Mouse (Mus musculus) embryonic facial prominence, embryonic 10.5 days (tissue): ENCODE results near the gene Pah. TPM values are rescaled to one million over a fixed set of nuclear protein-coding genes. Genes with fewer than 3 reads are reported as not detected.

Source experiments
- DNase-seq: peaks from one replicate; pipeline ENCODE4 v3.0.0-alpha.2; 2017; ENCODE audit warnings: low spot score
- H3K27ac ChIP-seq: fragments of 300-500 bp; sonication (generic); replicated peaks from 2 replicates; pipeline ENCODE4 v1.5.1; 2016; ENCODE audit warnings: mild to moderate bottlenecking
- H3K27me3 ChIP-seq: fragments of 300-500 bp; sonication (generic); replicated peaks from 2 replicates; pipeline ENCODE4 v1.6.1; 2016; ENCODE audit warnings: low read depth, mild to moderate bottlenecking; ENCODE audit not compliant: poor library complexity, severe bottlenecking
- H3K36me3 ChIP-seq: fragments of 300-500 bp; sonication (generic); replicated peaks from 2 replicates; pipeline ENCODE4 v1.6.1; 2016; ENCODE audit warnings: mild to moderate bottlenecking, moderate library complexity
- H3K4me1 ChIP-seq: fragments of 300-500 bp; sonication (generic); 2 replicates; pipeline ENCODE4 v1.6.1; 2016
- H3K4me3 ChIP-seq: fragments of 300-500 bp; sonication (generic); 2 replicates; pipeline ENCODE4 v1.5.1; 2016; ENCODE audit warnings: mild to moderate bottlenecking, moderate library complexity
- H3K9me3 ChIP-seq: fragments of 300-500 bp; sonication (generic); 2 replicates; pipeline ENCODE4 v1.6.1; 2016; ENCODE audit warnings: mild to moderate bottlenecking
- WGBS: fragments of 180-500 bp; shearing (Covaris S2); methylation state at CpG from one replicate; pipeline ENCODE4 v1.1.7; 2016; 5-methylcytosine and 5-hydroxymethylcytosine counted together
- polyA plus RNA-seq: library from polyadenylated mRNA; unstranded; fragments of >200 nt; fragmentation: Nextera tagmentation; extraction: Ambion mirVana; gene quantifications from 2 replicates; pipeline ENCODE4 v1.2.1, GENCODE M21; 2016

The Pah gene
- polyA plus RNA-seq, result not detected in 2 replicates

DNA sequence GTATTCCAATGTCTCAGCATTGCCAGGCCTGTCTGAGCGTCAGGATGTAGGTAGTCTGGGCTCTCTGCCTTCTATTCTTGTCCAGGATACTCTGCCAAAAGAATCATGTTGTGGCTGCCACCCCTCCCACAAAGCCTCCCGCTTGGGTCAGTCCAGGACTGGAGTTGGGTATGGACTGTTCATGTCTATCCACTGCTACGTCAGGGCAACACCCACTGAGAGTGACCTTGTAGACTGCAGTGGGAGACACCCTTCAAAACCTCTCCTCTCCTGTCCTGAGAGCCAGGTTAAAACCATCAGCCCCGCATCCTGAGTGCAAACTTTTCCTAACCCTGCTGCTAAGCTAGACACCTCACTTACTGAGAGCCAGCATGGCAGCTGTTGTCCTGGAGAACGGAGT lies at the start of gene Pah:
Pah (plus strand) TSS at position 150 of the 400 bp plus-strand sequence.
- Histone ChIP-seq H3K4me3 (no peak within 1 kb of the TSS), H3K36me3 (no peaks in the 10 kb centered on the region), H3K4me1 (no peaks in the 10 kb centered on the region), H3K27me3 (no peaks in the 10 kb centered on the region), H3K9me3 (no peaks in the 10 kb centered on the region), H3K27ac (no peak within 1 kb of the TSS)
- no peak for DNase-seq
- WGBS, result 88% methylated on average over 5 of the region's 5 CpGs

DNA sequence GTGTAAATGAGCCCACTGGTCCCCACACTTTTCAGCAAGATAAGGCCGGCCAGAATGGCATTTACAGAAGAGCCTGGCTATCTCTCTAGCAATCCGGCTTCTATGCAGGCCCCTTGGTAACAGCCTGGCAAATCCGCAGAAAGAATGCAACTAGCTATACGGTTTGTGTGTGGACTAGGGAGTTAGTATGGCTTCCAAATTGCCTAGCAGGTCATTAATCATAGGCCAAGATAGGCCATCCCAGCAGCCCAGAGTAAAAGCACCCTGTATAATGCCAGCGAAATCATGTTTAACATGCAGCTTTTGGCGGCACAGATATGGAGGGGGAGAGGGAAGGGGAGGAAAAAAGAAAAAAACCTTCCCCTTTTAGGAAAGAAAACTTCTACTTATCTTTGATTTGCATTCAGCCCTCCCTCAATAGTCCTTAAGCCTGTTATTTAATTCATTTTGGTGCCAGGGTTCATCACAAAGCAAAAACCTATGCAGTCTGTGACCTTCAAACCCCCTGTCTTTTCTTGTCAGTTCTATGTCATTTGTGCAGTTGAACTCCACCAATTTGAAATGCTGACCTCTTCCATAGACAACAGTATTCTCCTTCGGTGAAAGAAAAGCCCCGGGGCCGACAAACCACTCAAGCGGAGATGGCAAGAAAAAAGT lies 48.0 kb upstream of the Pah start:
- no peaks in the 10 kb centered on the region; the same call in 1 of the 2 replicates for H3K4me1 ChIP-seq
- no peak overlapping the region for H3K4me3 ChIP-seq
- no peaks in the 10 kb centered on the region for H3K9me3 ChIP-seq
- no peak for DNase-seq
- WGBS, result 66% methylated on average over 10 of the region's 10 CpGs
- H3K27ac ChIP-seq, result no peak overlapping the region
- H3K27me3 ChIP-seq, result no peaks in the 10 kb centered on the region; the same call in 1 of the 2 replicates
- no peaks in the 10 kb centered on the region for H3K36me3 ChIP-seq

DNA sequence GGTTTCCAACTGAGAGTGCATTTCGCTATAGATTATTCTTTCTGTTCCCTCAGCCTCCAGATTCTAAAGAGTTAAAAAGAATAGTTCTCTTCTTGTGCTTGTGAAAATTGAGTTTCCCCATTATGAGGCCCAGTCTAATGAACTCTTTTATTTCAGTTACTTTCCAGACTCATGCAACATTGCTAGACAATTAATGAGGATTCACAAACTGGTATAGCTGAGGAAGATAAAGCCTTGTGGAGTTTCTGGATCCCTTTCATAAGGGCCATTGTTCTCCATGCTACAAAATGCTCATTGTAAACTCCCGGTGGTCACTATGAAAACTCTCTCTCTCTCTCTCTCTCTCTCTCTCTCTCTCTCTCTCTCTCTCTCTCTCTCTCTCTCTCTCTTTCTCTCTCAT lies 46.6 kb upstream of the Pah start:
- WGBS, result 62% methylated on average over 2 of the region's 2 CpGs
- H3K36me3 ChIP-seq, result no peaks in the 10 kb centered on the region
- no peaks in the 10 kb centered on the region; the same call in 1 of the 2 replicates for H3K27me3 ChIP-seq
- no peak overlapping the region for H3K4me3 ChIP-seq
- no peaks in the 10 kb centered on the region; the same call in 1 of the 2 replicates for H3K4me1 ChIP-seq
- H3K9me3 ChIP-seq, result no peaks in the 10 kb centered on the region
- DNase-seq, result no peak
- no peak overlapping the region for H3K27ac ChIP-seq

DNA sequence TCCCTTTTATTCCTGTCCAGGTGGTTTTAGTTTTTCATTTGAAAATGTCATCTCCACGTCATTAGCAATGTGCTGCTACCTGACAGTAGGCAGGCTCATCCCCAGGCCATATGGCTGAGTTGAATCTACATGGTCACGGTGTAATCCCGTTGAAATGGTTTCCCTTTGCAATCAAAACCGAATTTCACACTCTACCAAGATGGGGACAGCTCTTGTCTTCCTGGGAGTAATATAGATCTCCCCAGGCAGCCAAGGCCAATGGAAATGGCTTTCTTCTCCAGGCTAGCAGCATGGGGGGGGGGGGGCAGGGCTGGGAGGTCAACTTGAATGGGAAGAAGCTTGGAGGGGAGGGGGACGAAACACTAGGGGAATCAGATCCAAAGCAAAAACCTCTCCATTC lies 43.7 kb upstream of the Pah start:
- H3K36me3 ChIP-seq, result no peaks in the 10 kb centered on the region
- peaks cover 19% of the 10 kb centered on the region for H3K27me3 ChIP-seq
- 65% methylated on average over 5 of the region's 5 CpGs for WGBS
- H3K4me3 ChIP-seq, result no peak overlapping the region
- no peaks in the 10 kb centered on the region; the same call in 1 of the 2 replicates for H3K4me1 ChIP-seq
- no peak for DNase-seq
- no peak overlapping the region for H3K27ac ChIP-seq
- no peaks in the 10 kb centered on the region for H3K9me3 ChIP-seq

DNA sequence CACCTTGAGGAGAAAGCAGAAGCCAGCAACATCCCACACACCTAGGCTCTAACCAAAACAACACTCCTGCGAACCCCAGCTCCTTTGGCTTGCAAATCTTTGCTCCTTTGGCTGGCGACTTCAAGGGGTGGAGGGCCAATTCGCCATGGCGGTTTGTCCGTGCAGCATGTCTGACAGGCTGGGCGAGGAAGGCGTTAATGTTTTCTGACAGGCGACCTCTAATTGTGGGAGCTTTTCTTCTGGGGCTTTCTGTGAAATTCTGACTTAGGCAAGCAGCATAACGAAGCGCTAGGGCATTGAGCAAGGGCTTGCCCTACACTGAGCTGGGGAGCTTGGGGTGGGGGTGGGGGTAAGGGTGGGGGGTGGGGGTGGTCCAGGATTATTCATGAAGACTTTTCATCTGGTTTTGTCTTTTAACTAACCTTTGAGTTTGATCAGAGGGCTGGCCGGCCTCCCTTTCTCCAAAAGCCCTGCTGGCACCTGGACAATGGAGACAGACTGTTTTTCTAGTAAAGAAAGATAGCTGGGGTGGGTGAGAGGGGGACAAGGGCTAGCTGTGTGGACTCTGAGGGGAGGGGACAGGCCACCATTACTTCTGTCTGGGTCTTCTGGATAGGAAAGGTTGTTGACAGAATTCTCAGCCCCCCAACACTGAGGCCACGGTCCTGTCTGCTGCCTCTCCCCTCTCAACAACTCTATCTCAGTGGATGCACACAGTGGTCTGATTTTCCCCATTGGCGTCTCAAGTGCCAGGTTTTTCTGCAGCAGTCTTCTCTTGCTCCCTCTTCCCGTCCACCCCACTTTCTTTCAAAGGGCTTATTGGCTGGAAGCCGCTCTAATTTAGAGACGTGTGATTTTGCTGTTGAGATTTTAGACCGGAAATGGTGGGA lies 36.5 kb upstream of the Pah start:
- Histone ChIP-seq H3K4me1 (peaks cover 33% of the 10 kb centered on the region), H3K36me3 (no peaks in the 10 kb centered on the region), H3K27me3 (peaks cover 81% of the 10 kb centered on the region), H3K4me3 (peak overlapping the region; percentile 48), H3K27ac (no peak overlapping the region), H3K9me3 (no peaks in the 10 kb centered on the region)
- DNase-seq, result peak; percentile 24
- WGBS, result 1% methylated on average over 17 of the region's 17 CpGs

DNA sequence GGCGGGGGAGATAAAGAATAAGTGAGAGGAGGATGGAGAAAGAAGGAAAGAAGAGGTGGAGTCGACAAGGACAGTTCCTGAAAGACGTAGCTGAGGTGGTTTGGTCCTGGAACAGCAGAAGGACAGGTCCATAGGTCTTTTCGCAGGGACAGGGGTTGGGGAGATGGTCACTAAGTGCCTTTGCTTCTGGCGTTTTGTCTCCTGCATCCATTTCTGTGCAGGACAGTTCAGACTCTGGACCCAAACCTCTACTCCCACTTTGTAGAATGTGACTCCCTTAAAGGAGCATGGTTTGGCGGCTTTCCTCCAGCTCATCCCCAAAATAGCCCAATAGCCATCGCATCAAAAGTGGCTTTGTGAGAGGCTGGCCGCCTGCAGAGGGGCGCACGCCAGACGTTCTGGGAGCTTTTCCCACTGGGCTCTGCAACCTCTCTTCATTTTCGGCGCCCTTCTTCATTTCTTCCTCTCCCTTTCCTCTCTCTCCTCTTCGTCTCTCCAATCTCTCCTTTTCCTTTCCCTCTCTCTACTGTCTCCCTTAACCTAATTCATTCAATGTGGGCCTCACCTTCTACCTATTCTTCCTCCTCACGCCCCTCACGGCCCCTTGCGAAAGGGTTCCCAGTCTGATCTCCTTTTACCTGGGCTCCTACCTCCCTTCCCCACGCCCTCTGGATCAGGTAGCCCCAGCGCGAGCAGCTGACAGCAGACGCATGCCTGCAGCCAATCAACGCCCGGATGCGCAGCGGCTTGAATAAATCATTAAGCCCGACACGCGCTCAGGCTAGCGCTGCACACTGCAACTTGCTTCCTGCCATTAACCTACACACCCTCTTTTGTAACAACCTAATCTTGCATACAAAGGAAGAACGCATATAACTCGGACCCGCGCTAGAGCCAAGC lies 35.6 kb upstream of the Pah start:
- no peaks in the 10 kb centered on the region for H3K9me3 ChIP-seq
- peaks cover 33% of the 10 kb centered on the region for H3K4me1 ChIP-seq
- no peaks in the 10 kb centered on the region for H3K36me3 ChIP-seq
- peaks cover 90% of the 10 kb centered on the region for H3K27me3 ChIP-seq
- peak overlapping the region; percentile 48 for H3K4me3 ChIP-seq
- no peak overlapping the region for H3K27ac ChIP-seq
- peak; percentile 63 for DNase-seq
- WGBS, result 2% methylated on average over 33 of the region's 33 CpGs

DNA sequence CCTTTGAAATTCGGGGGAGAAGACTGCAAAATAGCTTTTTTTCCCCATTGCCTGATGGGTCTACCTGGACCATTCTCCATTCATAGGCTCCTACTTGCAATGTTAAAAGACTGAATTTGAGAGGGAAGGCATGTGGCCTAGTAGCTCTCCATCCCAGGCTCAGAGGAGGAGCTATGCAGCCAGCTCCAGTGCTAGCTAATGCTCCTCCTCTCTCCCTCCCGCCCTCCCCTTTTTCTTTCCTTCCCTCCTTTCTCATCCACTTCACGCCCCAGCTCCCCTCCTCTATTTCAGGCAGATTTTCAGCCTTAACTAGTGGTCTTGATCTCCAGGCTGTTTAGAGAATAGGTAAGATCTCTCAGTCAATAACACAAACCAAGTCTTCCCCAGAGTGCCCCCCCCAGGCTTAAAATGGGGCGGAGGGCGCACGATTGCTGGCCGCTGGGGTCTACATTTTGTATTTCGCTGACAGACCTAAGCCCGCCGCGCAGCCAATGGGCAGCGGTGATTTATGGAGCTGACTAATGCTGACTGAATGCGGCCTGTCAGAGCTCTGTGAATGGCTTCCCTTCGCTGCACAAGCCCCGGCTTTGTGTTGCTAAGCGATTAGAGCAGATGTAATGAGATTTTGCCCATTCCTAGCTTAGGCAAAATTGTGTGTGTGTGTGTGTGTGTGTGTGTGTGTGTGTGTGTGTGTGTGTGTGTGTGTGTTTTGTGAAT lies 33.0 kb upstream of the Pah start:
- Histone ChIP-seq H3K4me3 (peak overlapping the region; percentile 35; the same call in 1 of the 2 replicates), H3K27ac (no peak overlapping the region), H3K27me3 (peaks cover 95% of the 10 kb centered on the region), H3K4me1 (peaks cover 56% of the 10 kb centered on the region), H3K9me3 (no peaks in the 10 kb centered on the region), H3K36me3 (no peaks in the 10 kb centered on the region)
- peak; percentile 77 for DNase-seq
- under 1% methylated on average over 16 of the region's 16 CpGs for WGBS

DNA sequence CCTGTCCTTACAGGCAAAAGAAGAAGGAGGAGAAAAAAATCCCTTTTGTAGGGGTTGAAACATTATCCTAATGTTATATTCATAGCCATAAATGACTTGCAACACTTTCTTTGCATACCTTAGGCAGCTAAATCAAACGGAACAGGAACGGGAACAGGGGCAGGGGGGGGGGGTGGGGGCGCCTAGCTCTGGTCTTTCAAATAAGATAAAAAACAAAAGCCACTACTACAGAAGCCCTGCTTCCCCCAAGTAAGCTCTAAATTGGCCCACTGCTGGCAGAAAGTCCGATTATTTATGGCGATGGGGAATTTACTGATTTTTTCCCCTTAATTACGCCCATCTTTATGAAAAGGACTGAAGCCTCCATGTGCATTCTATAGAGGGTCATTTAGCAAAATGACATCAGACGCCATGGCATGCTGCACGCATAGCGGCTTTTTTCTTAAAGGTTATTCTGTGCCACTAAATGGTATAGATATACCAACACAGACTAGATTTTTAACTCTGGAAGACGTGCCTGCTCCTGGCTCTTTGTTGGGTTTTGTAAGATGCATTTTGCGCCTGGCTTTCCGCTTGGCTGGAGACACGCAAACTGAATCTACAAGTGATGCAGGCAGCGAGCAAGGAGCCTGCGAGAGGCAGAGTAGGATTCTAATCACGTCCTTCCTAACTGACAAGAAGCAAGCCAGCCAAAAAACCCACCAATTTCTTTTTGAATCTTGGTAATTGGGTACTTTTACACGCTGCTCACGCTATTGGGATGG lies 32.2 kb upstream of the Pah start:
- 2% methylated on average over 18 of the region's 18 CpGs for WGBS
- Histone ChIP-seq H3K4me3 (peak overlapping the region; percentile 35), H3K36me3 (no peaks in the 10 kb centered on the region), H3K27me3 (peaks cover 99% of the 10 kb centered on the region), H3K27ac (no peak overlapping the region; the same call in 1 of the 2 replicates), H3K4me1 (peaks cover 64% of the 10 kb centered on the region), H3K9me3 (no peaks in the 10 kb centered on the region)
- DNase-seq, result peak; percentile 55

DNA sequence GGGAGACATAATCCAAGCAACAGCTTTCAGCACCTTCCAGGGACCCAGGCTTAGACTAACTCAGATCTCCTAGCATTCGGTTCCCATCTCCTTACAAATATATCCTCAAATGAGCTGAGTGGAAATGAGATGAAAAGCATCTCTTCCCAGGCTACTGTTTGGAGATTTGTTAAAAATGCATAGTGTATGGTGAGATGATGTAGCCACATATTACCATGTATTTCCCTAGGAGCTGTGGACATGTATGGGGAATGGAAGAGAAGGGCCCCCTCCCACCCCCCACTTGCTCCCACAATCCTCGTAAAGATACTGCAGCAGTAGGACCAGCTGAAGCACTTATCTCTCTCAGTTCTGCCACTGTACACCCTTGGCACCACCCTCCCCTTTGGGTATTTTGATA lies 31.3 kb upstream of the Pah start:
- H3K4me3 ChIP-seq, result peak overlapping the region; percentile 36; the same call in 1 of the 2 replicates
- H3K27ac ChIP-seq, result no peak overlapping the region
- H3K9me3 ChIP-seq, result no peaks in the 10 kb centered on the region
- H3K36me3 ChIP-seq, result no peaks in the 10 kb centered on the region
- WGBS, result 4% methylated on average over 2 of the region's 2 CpGs
- DNase-seq, result no peak
- peaks cover 63% of the 10 kb centered on the region for H3K4me1 ChIP-seq
- H3K27me3 ChIP-seq, result peaks cover 99% of the 10 kb centered on the region

DNA sequence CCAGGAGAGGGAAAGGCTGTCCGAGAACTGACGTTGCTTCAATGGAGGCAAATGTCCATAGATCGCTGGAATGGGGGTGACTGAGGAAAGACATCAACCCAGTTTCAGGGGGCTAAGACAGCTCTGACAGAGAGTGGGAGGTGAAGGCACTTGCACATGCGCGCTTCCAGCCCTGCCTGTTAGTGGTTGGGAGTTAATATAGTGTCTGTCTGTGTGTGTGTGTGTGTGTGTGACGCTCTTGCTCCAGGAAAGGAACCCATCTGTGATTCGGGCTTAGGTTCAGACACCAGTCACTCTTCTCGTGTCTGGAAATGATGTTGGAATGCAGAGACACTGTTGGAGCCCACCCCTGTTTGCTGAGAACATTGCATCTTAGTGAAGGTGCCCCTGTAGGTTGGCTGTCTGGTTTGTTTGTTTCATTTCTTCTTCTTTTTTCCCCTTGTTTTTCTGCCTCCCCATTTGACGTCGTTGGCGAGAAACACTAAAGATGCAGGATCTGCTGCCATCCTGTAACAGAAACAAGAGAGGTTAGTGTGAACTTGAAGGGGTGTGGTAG lies 30.0 kb upstream of the Pah start:
- 2% methylated on average over 11 of the region's 11 CpGs for whole genome bisulfite sequencing
- no peaks in the 10 kb centered on the region for H3K36me3 ChIP-seq
- H3K4me3 ChIP-seq, result peak overlapping the region; percentile 74
- 0 out of 2 replicates have a peak overlapping the region, but pooled peaks have one; percentile 79 for H3K27ac ChIP-seq
- peaks cover 51% of the 10 kb centered on the region for H3K4me1 ChIP-seq
- peaks cover 4% of the 10 kb centered on the region; the same call in 1 of the 2 replicates for H3K9me3 ChIP-seq
- peak; percentile 32 for DNase-seq
- peaks cover 99% of the 10 kb centered on the region for H3K27me3 ChIP-seq

DNA sequence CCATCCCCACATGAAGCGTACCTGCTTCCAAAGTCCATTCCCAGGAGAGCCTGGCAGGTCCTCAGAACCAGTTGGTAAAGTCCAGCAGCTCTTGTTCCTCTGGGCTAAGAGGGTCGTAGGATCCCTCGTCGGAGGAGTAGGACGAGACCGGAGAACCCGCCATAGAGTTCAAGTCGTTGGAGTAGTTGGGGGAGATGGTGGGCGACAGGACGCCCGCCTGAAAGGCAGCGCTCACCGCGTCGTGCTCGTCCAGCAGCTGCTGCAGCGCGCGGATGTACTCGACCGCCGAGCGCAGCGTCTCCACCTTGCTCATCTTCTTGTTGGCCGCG lies 29.3 kb upstream of the Pah start:
- H3K4me1 ChIP-seq, result peaks cover 50% of the 10 kb centered on the region
- H3K9me3 ChIP-seq, result peaks cover 4% of the 10 kb centered on the region; the same call in 1 of the 2 replicates
- peak overlapping the region; percentile 79 for H3K27ac ChIP-seq
- peak overlapping the region; percentile 74 for H3K4me3 ChIP-seq
- under 1% methylated on average over 26 of the region's 26 CpGs for WGBS
- no peaks in the 10 kb centered on the region for H3K36me3 ChIP-seq
- peaks cover 99% of the 10 kb centered on the region for H3K27me3 ChIP-seq
- no peak for DNase-seq
